Mouse (Mus musculus): ENCODE measurements around the gene Abhd16a.

- TF ChIP-seq POLR2A (IDR thresholded peaks at IDR 0.05; ENCODE audit: low read depth, low read length) (no peak), CTCF (IDR thresholded peaks at IDR 0.05; ENCODE audit: extremely low read depth, insufficient read depth, insufficient read length, insufficient replicate concordance) (no peak)
These were observed 30.7 kb upstream of the Abhd16a start for GRCm38 (mm10) chr17:35058316-35058715.
